Mouse (Mus musculus): ENCODE results near the gene Btaf1. TPM values are rescaled to one million over a fixed set of nuclear protein-coding genes. Genes with fewer than 3 reads are reported as not detected.

Btaf1 gene
- polyA plus RNA-seq, 1 experiment from 2014 or later: 20.2 TPM

GRCm38 (mm10) chr19:37022146-37022545 is 96.3 kb downstream of the Btaf1 start:
- H3K4me2 ChIP-seq (replicated peaks; ENCODE audit: low read depth, low read length): no peak overlapping the region
- H3K9me3 ChIP-seq (ENCODE audit: control insufficient read depth, low read length): no peaks in the 10 kb centered on the region
- no peaks in the 10 kb centered on the region for H3K27me3 ChIP-seq (ENCODE audit: control insufficient read depth, insufficient read depth, low read length)
- H3K9ac ChIP-seq (ENCODE audit: low read depth, low read length): no peak overlapping the region
- 84% methylated on average over 5 of the region's 5 CpGs for WGBS
- no peak overlapping the region for H3K27ac ChIP-seq (ENCODE audit: low read depth, low read length)
- DNase-seq (ENCODE audit: low spot score) (no peak), ATAC-seq (ENCODE audit: low FRiP score) (no peak)
- H3K36me3 ChIP-seq (ENCODE audit: control insufficient read depth, insufficient read depth, low read length): no peaks in the 10 kb centered on the region
- 0 out of 2 replicates have a peak, but pooled peaks cover 4% of the 10 kb centered on the region for H3K4me1 ChIP-seq (replicated peaks; ENCODE audit: control insufficient read depth, insufficient read depth, low read length)
- no peak overlapping the region for H3K4me3 ChIP-seq (ENCODE audit: low read depth, low read length)

GRCm38 (mm10) chr19:37025839-37026319 is 100.0 kb downstream of the Btaf1 start:
- DNase-seq (ENCODE audit: low spot score) (no peak), ATAC-seq (ENCODE audit: low FRiP score) (no peak)
- no peaks in the 10 kb centered on the region for H3K4me1 ChIP-seq (replicated peaks; ENCODE audit: control insufficient read depth, insufficient read depth, low read length)
- no peaks in the 10 kb centered on the region for H3K9me3 ChIP-seq (ENCODE audit: control insufficient read depth, low read length)
- no peak overlapping the region for H3K4me2 ChIP-seq (replicated peaks; ENCODE audit: low read depth, low read length)
- no peak overlapping the region for H3K9ac ChIP-seq (ENCODE audit: low read depth, low read length)
- H3K27ac ChIP-seq (ENCODE audit: low read depth, low read length): no peak overlapping the region
- 83% methylated on average over 13 of the region's 13 CpGs for WGBS
- H3K27me3 ChIP-seq (ENCODE audit: control insufficient read depth, insufficient read depth, low read length): no peaks in the 10 kb centered on the region
- no peaks in the 10 kb centered on the region for H3K36me3 ChIP-seq (ENCODE audit: control insufficient read depth, insufficient read depth, low read length)
- H3K4me3 ChIP-seq (ENCODE audit: low read depth, low read length): no peak overlapping the region

GRCm38 (mm10) chr19:37026408-37026807 is 100.5 kb downstream of the Btaf1 start:
- Histone ChIP-seq H3K27me3 (ENCODE audit: control insufficient read depth, insufficient read depth, low read length) (no peaks in the 10 kb centered on the region), H3K4me2 (replicated peaks; ENCODE audit: low read depth, low read length) (no peak overlapping the region), H3K36me3 (ENCODE audit: control insufficient read depth, insufficient read depth, low read length) (no peaks in the 10 kb centered on the region), H3K9ac (ENCODE audit: low read depth, low read length) (no peak overlapping the region), H3K27ac (ENCODE audit: low read depth, low read length) (no peak overlapping the region), H3K9me3 (ENCODE audit: control insufficient read depth, low read length) (no peaks in the 10 kb centered on the region), H3K4me3 (ENCODE audit: low read depth, low read length) (no peak overlapping the region), H3K4me1 (replicated peaks; ENCODE audit: control insufficient read depth, insufficient read depth, low read length) (no peaks in the 10 kb centered on the region)
- 75% methylated on average over 11 of the region's 11 CpGs for WGBS
- ATAC-seq (ENCODE audit: low FRiP score): no peak
- no peak for DNase-seq (ENCODE audit: low spot score)

- no peak for ATAC-seq (ENCODE audit: low FRiP score)
- H3K27ac ChIP-seq (ENCODE audit: low read depth, low read length): no peak overlapping the region
- no peaks in the 10 kb centered on the region for H3K9me3 ChIP-seq (ENCODE audit: control insufficient read depth, low read length)
- 90% methylated on average over 6 of the region's 6 CpGs for WGBS
- DNase-seq (ENCODE audit: low spot score): no peak
- no peak overlapping the region for H3K4me3 ChIP-seq (ENCODE audit: low read depth, low read length)
- no peak overlapping the region for H3K4me2 ChIP-seq (replicated peaks; ENCODE audit: low read depth, low read length)
- no peaks in the 10 kb centered on the region for H3K36me3 ChIP-seq (ENCODE audit: control insufficient read depth, insufficient read depth, low read length)
- H3K4me1 ChIP-seq (replicated peaks; ENCODE audit: control insufficient read depth, insufficient read depth, low read length): no peaks in the 10 kb centered on the region
- no peak overlapping the region for H3K9ac ChIP-seq (ENCODE audit: low read depth, low read length)
- no peaks in the 10 kb centered on the region for H3K27me3 ChIP-seq (ENCODE audit: control insufficient read depth, insufficient read depth, low read length)
Measured at GRCm38 (mm10) chr19:37029771-37030170, 103.9 kb downstream of the Btaf1 start.

GRCm38 (mm10) chr19:37031446-37031845 is 105.6 kb downstream of the Btaf1 start:
- no peaks in the 10 kb centered on the region for H3K9me3 ChIP-seq (ENCODE audit: control insufficient read depth, low read length)
- no peak for DNase-seq (ENCODE audit: low spot score)
- 90% methylated on average over 5 of the region's 5 CpGs for WGBS
- no peaks in the 10 kb centered on the region for H3K27me3 ChIP-seq (ENCODE audit: control insufficient read depth, insufficient read depth, low read length)
- H3K4me2 ChIP-seq (replicated peaks; ENCODE audit: low read depth, low read length): no peak overlapping the region
- H3K4me1 ChIP-seq (replicated peaks; ENCODE audit: control insufficient read depth, insufficient read depth, low read length): no peaks in the 10 kb centered on the region
- H3K36me3 ChIP-seq (ENCODE audit: control insufficient read depth, insufficient read depth, low read length): no peaks in the 10 kb centered on the region
- no peak overlapping the region for H3K9ac ChIP-seq (ENCODE audit: low read depth, low read length)
- no peak overlapping the region for H3K4me3 ChIP-seq (ENCODE audit: low read depth, low read length)
- no peak for ATAC-seq (ENCODE audit: low FRiP score)
- H3K27ac ChIP-seq (ENCODE audit: low read depth, low read length): no peak overlapping the region

GRCm38 (mm10) chr19:37032364-37032763 is 106.5 kb downstream of the Btaf1 start:
- H3K4me1 ChIP-seq (replicated peaks; ENCODE audit: control insufficient read depth, insufficient read depth, low read length): no peaks in the 10 kb centered on the region
- H3K36me3 ChIP-seq (ENCODE audit: control insufficient read depth, insufficient read depth, low read length): no peaks in the 10 kb centered on the region
- DNase-seq (ENCODE audit: low spot score) (no peak), ATAC-seq (ENCODE audit: low FRiP score) (no peak)
- 85% methylated on average over 2 of the region's 2 CpGs for WGBS
- no peak overlapping the region for H3K9ac ChIP-seq (ENCODE audit: low read depth, low read length)
- H3K4me2 ChIP-seq (replicated peaks; ENCODE audit: low read depth, low read length): no peak overlapping the region
- H3K27me3 ChIP-seq (ENCODE audit: control insufficient read depth, insufficient read depth, low read length): no peaks in the 10 kb centered on the region
- H3K27ac ChIP-seq (ENCODE audit: low read depth, low read length): no peak overlapping the region
- H3K9me3 ChIP-seq (ENCODE audit: control insufficient read depth, low read length): no peaks in the 10 kb centered on the region
- no peak overlapping the region for H3K4me3 ChIP-seq (ENCODE audit: low read depth, low read length)

GRCm38 (mm10) chr19:37040906-37041305 is 115.0 kb downstream of the Btaf1 start:
- Histone ChIP-seq H3K27ac (ENCODE audit: low read depth, low read length) (no peak overlapping the region), H3K36me3 (ENCODE audit: control insufficient read depth, insufficient read depth, low read length) (no peaks in the 10 kb centered on the region), H3K4me2 (replicated peaks; ENCODE audit: low read depth, low read length) (no peak overlapping the region), H3K9me3 (ENCODE audit: control insufficient read depth, low read length) (no peaks in the 10 kb centered on the region), H3K27me3 (ENCODE audit: control insufficient read depth, insufficient read depth, low read length) (no peaks in the 10 kb centered on the region), H3K4me3 (ENCODE audit: low read depth, low read length) (no peak overlapping the region), H3K4me1 (replicated peaks; ENCODE audit: control insufficient read depth, insufficient read depth, low read length) (no peaks in the 10 kb centered on the region), H3K9ac (ENCODE audit: low read depth, low read length) (no peak overlapping the region)
- no peak for DNase-seq (ENCODE audit: low spot score)
- ATAC-seq (ENCODE audit: low FRiP score): no peak

- Histone ChIP-seq H3K4me1 (replicated peaks; ENCODE audit: control insufficient read depth, insufficient read depth, low read length) (no peaks in the 10 kb centered on the region), H3K27me3 (ENCODE audit: control insufficient read depth, insufficient read depth, low read length) (no peaks in the 10 kb centered on the region), H3K27ac (ENCODE audit: low read depth, low read length) (no peak overlapping the region), H3K4me3 (ENCODE audit: low read depth, low read length) (no peak overlapping the region), H3K9ac (ENCODE audit: low read depth, low read length) (no peak overlapping the region), H3K4me2 (replicated peaks; ENCODE audit: low read depth, low read length) (no peak overlapping the region), H3K36me3 (ENCODE audit: control insufficient read depth, insufficient read depth, low read length) (no peaks in the 10 kb centered on the region), H3K9me3 (ENCODE audit: control insufficient read depth, low read length) (no peaks in the 10 kb centered on the region)
- DNase-seq (ENCODE audit: low spot score) (no peak), ATAC-seq (ENCODE audit: low FRiP score) (no peak)
- WGBS: 86% methylated on average over 10 of the region's 10 CpGs
Measured at GRCm38 (mm10) chr19:37044431-37044830, 118.6 kb downstream of the Btaf1 start.

GRCm38 (mm10) chr19:37048507-37048906 is 122.6 kb downstream of the Btaf1 start:
- Histone ChIP-seq H3K27ac (ENCODE audit: low read depth, low read length) (no peak overlapping the region), H3K4me2 (replicated peaks; ENCODE audit: low read depth, low read length) (no peak overlapping the region), H3K27me3 (ENCODE audit: control insufficient read depth, insufficient read depth, low read length) (no peaks in the 10 kb centered on the region), H3K9ac (ENCODE audit: low read depth, low read length) (no peak overlapping the region), H3K4me3 (ENCODE audit: low read depth, low read length) (no peak overlapping the region), H3K4me1 (replicated peaks; ENCODE audit: control insufficient read depth, insufficient read depth, low read length) (no peaks in the 10 kb centered on the region), H3K9me3 (ENCODE audit: control insufficient read depth, low read length) (no peaks in the 10 kb centered on the region), H3K36me3 (ENCODE audit: control insufficient read depth, insufficient read depth, low read length) (no peaks in the 10 kb centered on the region)
- no peak for ATAC-seq (ENCODE audit: low FRiP score)
- DNase-seq (ENCODE audit: low spot score): no peak
- WGBS: 93% methylated on average over 6 of the region's 6 CpGs
